Mouse (Mus musculus) ES-Bruce4 (cell line): Measurements from ENCODE around the gene Cage1. TPM values are rescaled to one million over a fixed set of nuclear protein-coding genes. Genes with fewer than 3 reads are reported as not detected.

Source experiments
- H3K27ac ChIP-seq: 2 replicates; pipeline ENCODE4 v1.5.1; 2012; ENCODE audit warnings: low read length, inconsistent platforms; ENCODE audit not compliant: insufficient read depth
- H3K27me3 ChIP-seq: 2 replicates; pipeline ENCODE4 v1.6.1; 2012; ENCODE audit warnings: mild to moderate bottlenecking, low read length, inconsistent platforms; ENCODE audit not compliant: control insufficient read depth, poor library complexity, insufficient read depth, severe bottlenecking
- H3K36me3 ChIP-seq: 2 replicates; pipeline ENCODE4 v1.6.1; 2012; ENCODE audit warnings: inconsistent platforms, mild to moderate bottlenecking, low read length, moderate library complexity; ENCODE audit not compliant: control insufficient read depth, poor library complexity, insufficient read depth, severe bottlenecking
- H3K4me1 ChIP-seq: one replicate; pipeline ENCODE4 v1.8.1; 2011; ENCODE audit warnings: low read length; ENCODE audit not compliant: control insufficient read depth, insufficient read depth
- H3K4me3 ChIP-seq: 2 replicates; pipeline ENCODE4 v1.5.1; 2011; ENCODE audit warnings: low read depth, mild to moderate bottlenecking, low read length
- H3K9ac ChIP-seq: 2 replicates; pipeline ENCODE4 v1.6.1; 2012; ENCODE audit warnings: low read depth, mild to moderate bottlenecking, inconsistent platforms; ENCODE audit not compliant: poor library complexity, severe bottlenecking
- H3K9me3 ChIP-seq: replicated peaks from 2 replicates; pipeline ENCODE4 v1.6.1; 2012; ENCODE audit warnings: mild to moderate bottlenecking, low read length, inconsistent platforms; ENCODE audit not compliant: control insufficient read depth, poor library complexity, insufficient read depth, severe bottlenecking
- CTCF ChIP-seq: IDR thresholded peaks from one replicate; pipeline ENCODE4 v1.8.1; 2011; ENCODE audit warnings: low read depth, low read length
- EP300 ChIP-seq: IDR thresholded peaks from 2 replicates; pipeline ENCODE4 v1.6.1; 2011; ENCODE audit warnings: low read depth, low read length; ENCODE audit not compliant: insufficient read depth
- POLR2A ChIP-seq: IDR thresholded peaks from one replicate; pipeline ENCODE4 v1.8.1; 2011; ENCODE audit warnings: low read length; ENCODE audit not compliant: insufficient read depth
- polyA plus RNA-seq: library from polyadenylated mRNA; stranded (reverse); fragments of >200 nt; gene quantifications from 2 replicates; pipeline ENCODE4 v1.2.4, GENCODE M21; 2011; ENCODE audit warnings: low read depth; ENCODE audit not compliant: missing spikeins, insufficient read depth, insufficient read length

Gene Cage1
- polyA plus RNA-seq, 1 experiment: 0.97 TPM

GRCm38 (mm10) chr13:37989701-37990100, 47.2 kb downstream of the Cage1 start:
- no peak overlapping the region for H3K9ac ChIP-seq
- peaks cover 62% of the 10 kb centered on the region for H3K36me3 ChIP-seq
- H3K27me3 ChIP-seq: no peaks in the 10 kb centered on the region
- H3K27ac ChIP-seq: no peak overlapping the region
- H3K4me1 ChIP-seq: no peaks in the 10 kb centered on the region
- H3K9me3 ChIP-seq: no peaks in the 10 kb centered on the region
- H3K4me3 ChIP-seq: no peak overlapping the region
- TF ChIP-seq CTCF (no peak), EP300 (no peak), POLR2A (no peak)

GRCm38 (mm10) chr13:37986166-37986565, 50.7 kb downstream of the Cage1 start:
- Histone ChIP-seq H3K27me3 (no peaks in the 10 kb centered on the region), H3K36me3 (peaks cover 93% of the 10 kb centered on the region), H3K4me3 (no peak overlapping the region), H3K9ac (no peak overlapping the region), H3K27ac (no peak overlapping the region), H3K9me3 (no peaks in the 10 kb centered on the region), H3K4me1 (no peaks in the 10 kb centered on the region)
- TF ChIP-seq EP300: no peak
- no peak for TF ChIP-seq CTCF
- no peak for TF ChIP-seq POLR2A

DNA sequence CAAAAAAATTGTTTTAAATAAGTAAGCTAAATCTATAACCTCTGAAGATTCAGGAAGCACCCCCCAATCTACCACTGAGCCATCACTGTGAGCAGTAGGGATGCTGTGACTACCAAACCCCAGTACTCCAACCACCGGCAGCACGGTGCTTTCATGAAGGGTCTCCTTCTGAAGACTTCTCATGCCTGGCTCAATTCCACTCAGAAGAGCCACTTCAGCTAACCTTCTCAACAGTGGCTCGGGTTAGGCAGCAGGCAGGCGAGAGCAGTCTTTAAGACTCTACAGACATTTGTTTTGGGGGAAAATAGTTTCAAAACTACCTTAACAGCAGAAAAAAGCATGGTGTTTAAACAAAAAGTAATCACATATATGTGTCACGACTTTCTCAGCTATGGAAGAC, 55.8 kb downstream of the Cage1 start:
- Histone ChIP-seq H3K9me3 (no peaks in the 10 kb centered on the region), H3K27ac (no peak overlapping the region), H3K4me1 (no peaks in the 10 kb centered on the region), H3K27me3 (no peaks in the 10 kb centered on the region), H3K4me3 (no peak overlapping the region), H3K9ac (no peak overlapping the region), H3K36me3 (peaks cover 79% of the 10 kb centered on the region)
- TF ChIP-seq POLR2A: no peak

- H3K9me3 ChIP-seq: no peaks in the 10 kb centered on the region
- H3K4me1 ChIP-seq: no peaks in the 10 kb centered on the region
- no peak overlapping the region for H3K27ac ChIP-seq
- TF ChIP-seq POLR2A (no peak), EP300 (no peak), CTCF (no peak)
- H3K9ac ChIP-seq: no peak overlapping the region
- H3K4me3 ChIP-seq: no peak overlapping the region
- peaks cover 72% of the 10 kb centered on the region for H3K36me3 ChIP-seq
- no peaks in the 10 kb centered on the region for H3K27me3 ChIP-seq
Measured at GRCm38 (mm10) chr13:37980346-37980745, 56.5 kb downstream of the Cage1 start.

GRCm38 (mm10) chr13:37979506-37979905, 57.4 kb downstream of the Cage1 start:
- Histone ChIP-seq H3K27me3 (no peaks in the 10 kb centered on the region), H3K4me1 (no peaks in the 10 kb centered on the region), H3K36me3 (peaks cover 65% of the 10 kb centered on the region), H3K9me3 (no peaks in the 10 kb centered on the region), H3K9ac (no peak overlapping the region), H3K4me3 (no peak overlapping the region), H3K27ac (no peak overlapping the region)
- TF ChIP-seq CTCF: no peak
- no peak for TF ChIP-seq POLR2A
- TF ChIP-seq EP300: no peak

DNA sequence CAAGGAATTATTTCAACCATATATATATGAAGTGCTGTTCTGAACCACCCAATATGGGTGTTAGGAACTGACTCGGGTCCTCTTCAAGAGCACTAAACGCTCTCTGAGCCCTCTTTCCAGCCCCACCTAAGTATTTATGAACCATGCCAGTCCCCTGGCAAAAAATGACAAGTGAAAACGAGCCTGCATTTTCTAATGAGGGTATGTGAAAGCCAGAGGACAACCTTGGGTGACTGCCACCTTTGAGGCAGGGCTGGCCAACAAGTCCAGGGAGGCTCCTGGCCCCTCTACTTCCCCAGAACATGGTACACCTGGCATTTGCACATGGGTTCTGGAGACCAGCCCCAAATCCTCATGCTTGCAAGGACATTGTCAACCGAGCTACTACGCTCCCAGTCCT, 62.1 kb downstream of the Cage1 start:
- Histone ChIP-seq H3K4me1 (no peaks in the 10 kb centered on the region), H3K9ac (no peak overlapping the region), H3K36me3 (peaks cover 22% of the 10 kb centered on the region), H3K27ac (no peak overlapping the region), H3K9me3 (no peaks in the 10 kb centered on the region), H3K27me3 (no peaks in the 10 kb centered on the region), H3K4me3 (no peak overlapping the region)
- no peak for TF ChIP-seq EP300
- TF ChIP-seq CTCF: no peak
- TF ChIP-seq POLR2A: no peak

GRCm38 (mm10) chr13:37974036-37974435, 62.8 kb downstream of the Cage1 start:
- TF ChIP-seq EP300: no peak
- TF ChIP-seq CTCF: no peak
- TF ChIP-seq POLR2A: no peak
- no peaks in the 10 kb centered on the region for H3K9me3 ChIP-seq
- H3K36me3 ChIP-seq: peaks cover 15% of the 10 kb centered on the region
- no peak overlapping the region for H3K4me3 ChIP-seq
- H3K27me3 ChIP-seq: no peaks in the 10 kb centered on the region
- no peak overlapping the region for H3K9ac ChIP-seq
- no peaks in the 10 kb centered on the region for H3K4me1 ChIP-seq
- no peak overlapping the region for H3K27ac ChIP-seq
